ENCODE assay signal across 39 mouse cellular contexts in genomic region chr7:27369111-27369510, GRCm38 (mm10). TPM values are rescaled to one million over a fixed set of nuclear protein-coding genes. Genes with fewer than 3 reads are reported as not detected.
"Had no signal": no experiment of that assay in that cellular context is flagged by ENCODE, and none has a peak within 500 bp of the region (broad histone marks: within the 10 kb centered on the region; RNA-seq: fewer than 3 reads in every experiment).

No protein-coding gene starts in this region.

- H3K4me2 ChIP-seq: heart, embryonic 12.5 days; hindbrain, embryonic 13.5 days; hindbrain, embryonic 15.5 days; kidney, embryonic 15.5 days; limb, embryonic 13.5 days; limb, embryonic 15.5 days; liver, embryonic 12.5 days had no signal

- H3K36me3 ChIP-seq: heart, embryonic 12.5 days; kidney, embryonic 15.5 days; limb, embryonic 13.5 days; limb, embryonic 15.5 days; liver, embryonic 12.5 days had no signal

- H3K27ac ChIP-seq: gastrocnemius, adult 2 months; heart, embryonic 10.5 days; hindbrain, embryonic 13.5 days; hindbrain, embryonic 15.5 days; hindbrain, postnatal 0 days; kidney, embryonic 15.5 days; kidney, postnatal 0 days; limb, embryonic 13.5 days; limb, embryonic 15.5 days; liver, embryonic 12.5 days; liver, embryonic 14.5 days had no signal

- ATAC-seq: hindbrain, postnatal 0 days; intestine, embryonic 16.5 days; liver, embryonic 12.5 days had no signal

- H3K4me1 ChIP-seq: hindbrain, embryonic 15.5 days had no signal

- H3K9ac ChIP-seq: heart, embryonic 12.5 days; hindbrain, embryonic 13.5 days; hindbrain, embryonic 15.5 days; kidney, embryonic 15.5 days; limb, embryonic 13.5 days; limb, embryonic 15.5 days; liver, embryonic 12.5 days; liver, embryonic 14.5 days had no signal

- H3K9me3 ChIP-seq: hindbrain, embryonic 15.5 days; limb, embryonic 15.5 days had no signal

- DNase-seq: gastrocnemius, adult 2 months; gastrocnemius, postnatal 10 days; gastrocnemius, postnatal 25 days; heart, adult 18-20 months; heart, postnatal 10 days; heart, postnatal 36 days; kidney, adult 11 months; kidney, adult 2 months; kidney, adult 9 months; kidney, postnatal 14 days; kidney, postnatal 36 days; layer of hippocampus, adult 9-11 months; layer of hippocampus, postnatal 36 days; left cerebral cortex, postnatal 4 days had no signal

- H3K4me3 ChIP-seq: gastrocnemius, adult 2 months; heart, embryonic 10.5 days; heart, embryonic 12.5 days; hindbrain, embryonic 13.5 days; hindbrain, embryonic 15.5 days; kidney, embryonic 15.5 days; limb, embryonic 13.5 days; limb, embryonic 15.5 days; liver, embryonic 12.5 days had no signal

RNA-seq across cellular contexts. Expression of gene Gm20479, which starts 11.9 kb away (rescaled TPM):
- total RNA-seq: gastrocnemius, adult 2 months; gastrocnemius, postnatal 10 days; gastrocnemius, postnatal 25 days; heart, adult 18-20 months; heart, adult 8-10 months; heart, postnatal 36 days; hematopoietic stem cell, adult 5-6 weeks; hindbrain, postnatal 0 days; layer of hippocampus, adult 18-20 months; layer of hippocampus, adult 8-10 months; layer of hippocampus, postnatal 14 days; layer of hippocampus, postnatal 36 days; left cerebral cortex, adult 18-20 months; left cerebral cortex, adult 8-10 months; left cerebral cortex, postnatal 10 days; left cerebral cortex, postnatal 25 days; left cerebral cortex, postnatal 4 days; liver, adult 2 months had no signal
- polyA plus RNA-seq: gonadal fat pad, adult 2 months; heart, embryonic 14.5 days; heart, embryonic 16.5 days; hindbrain, embryonic 13.5 days; hindbrain, embryonic 15.5 days; hindbrain, postnatal 0 days; intestine, embryonic 16.5 days; kidney, adult 2 months; limb, embryonic 13.5 days; liver, adult 2 months; liver, embryonic 12.5 days had no signal

RNA-seq across cellular contexts. Expression of gene Ltbp4, which starts 31.6 kb away (rescaled TPM):
- total RNA-seq: hematopoietic stem cell, adult 5-6 weeks had no signal
